Mouse (Mus musculus) intestine, embryonic 14.5 days (tissue): ENCODE measurements around the gene Ndufb2. TPM values are rescaled to one million over a fixed set of nuclear protein-coding genes. Genes with fewer than 3 reads are reported as not detected.

Experiments
- polyA plus RNA-seq: library from polyadenylated mRNA; unstranded; fragments of >200 nt; fragmentation: Nextera tagmentation; extraction: Ambion mirVana; gene quantifications from 2 replicates; pipeline ENCODE4 v1.2.1, GENCODE M21; 2014

Ndufb2 gene
- polyA plus RNA-seq, 1 experiment from 2014 or later, result 416 TPM

Other genes starting within 250 kb of the Ndufb2 start
- 37.9 and 40.2 TPM in 2 replicates for gene Slc37a3, start 214.9 kb upstream of the Ndufb2 start, polyA plus RNA-seq
- 4.0 and 5.9 TPM in 2 replicates for gene Rab19, start 211.4 kb upstream of the Ndufb2 start, polyA plus RNA-seq
- gene Mkrn1, start 172.1 kb upstream of the Ndufb2 start, polyA plus RNA-seq, result 55.0 and 57.7 TPM in 2 replicates
- gene Dennd2a, start 34.7 kb upstream of the Ndufb2 start, polyA plus RNA-seq, result 18.9 and 21.0 TPM in 2 replicates
- gene Adck2, start 18.7 kb upstream of the Ndufb2 start, polyA plus RNA-seq, result 25.0 and 31.6 TPM in 2 replicates
- gene Gm42420, start 6.8 kb upstream of the Ndufb2 start, polyA plus RNA-seq, result 0.97 TPM in 1 of 2 replicates, not detected in the other
- gene Braf, start 132.9 kb downstream of the Ndufb2 start, polyA plus RNA-seq, result 14.7 and 16.1 TPM in 2 replicates
- gene Mrps33, start 218.4 kb downstream of the Ndufb2 start, polyA plus RNA-seq, result 191 and 195 TPM in 2 replicates